Mouse (Mus musculus) lung, adult 2 months (tissue): ENCODE measurements around the gene 5730522E02Rik.

ENCODE experiments used
- CTCF ChIP-seq: fragments of 200-500 bp; IDR thresholded peaks from 2 replicates; pipeline ENCODE4 v1.5.1; 2011; ENCODE audit warnings: mild to moderate bottlenecking, low read length, control low read depth; ENCODE audit not compliant: insufficient read depth
- POLR2A ChIP-seq: fragments of 200-500 bp; IDR thresholded peaks from 2 replicates; pipeline ENCODE4 v1.6.1; 2011; ENCODE audit warnings: low read depth, mild to moderate bottlenecking, control low read depth, low read length, borderline replicate concordance; ENCODE audit errors: extremely low read depth

- no peak for TF ChIP-seq POLR2A
- no peak for TF ChIP-seq CTCF
Measured at GRCm38 (mm10) chr11:25590215-25590614, 620.3 kb downstream of the 5730522E02Rik start.
